Mouse (Mus musculus) inflammation-experienced regulatory T-cells, adult 16 weeks (primary cell): ENCODE data around the gene Repin1. TPM values are rescaled to one million over a fixed set of nuclear protein-coding genes. Genes with fewer than 3 reads are reported as not detected.

Source experiments
- polyA plus RNA-seq: library from polyadenylated mRNA; unstranded; fragments of 100-300 nt; shearing (Covaris generic); gene quantifications from one replicate; pipeline ENCODE4 v1.2.1, GENCODE M21; 2017

The Repin1 gene
- 8.3 TPM for polyA plus RNA-seq

GRCm38 (mm10) chr6:48593158-48594042 lies at the start of gene Repin1, which contains the start of gene Gm44965:
Gene Repin1, plus strand, starts transcription at chr6:48593883.
Gene Gm44965, plus strand, starts transcription at chr6:48593941.

GRCm38 (mm10) chr6:48554280-48555103 lies 39.2 kb upstream of the Repin1 start, which contains the start of gene Lrrc61:
Gene Lrrc61, plus strand, starts transcription at chr6:48554796.

DNA sequence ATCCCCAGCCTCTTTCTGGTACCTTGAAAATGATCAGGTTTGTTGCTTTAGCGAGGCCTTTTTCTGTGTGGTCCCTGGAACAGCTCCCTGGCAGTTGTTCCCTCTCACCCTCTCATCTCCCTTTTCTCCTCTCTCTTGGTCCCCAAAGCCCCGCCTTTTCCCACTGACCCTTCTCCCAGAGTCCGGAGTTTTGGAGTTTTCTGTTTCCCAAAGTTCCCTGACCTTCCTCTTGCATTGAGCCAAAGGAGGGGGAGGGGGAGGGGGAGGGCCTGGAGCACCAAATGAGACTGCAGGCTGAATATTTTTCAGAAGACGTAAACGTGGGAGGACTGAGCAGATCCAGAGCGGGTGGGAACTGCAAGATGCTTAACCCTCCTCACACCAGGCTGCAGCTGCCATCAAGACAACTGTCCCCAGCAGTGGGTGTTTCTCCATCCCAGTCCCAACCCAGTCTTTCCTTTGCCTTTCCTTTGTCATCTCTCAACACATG lies 21.1 kb upstream of the Repin1 start, which contains the start of gene Rarres2:
Gene Rarres2 (minus strand): TSS at position 218 of the 490 bp plus-strand sequence.

DNA sequence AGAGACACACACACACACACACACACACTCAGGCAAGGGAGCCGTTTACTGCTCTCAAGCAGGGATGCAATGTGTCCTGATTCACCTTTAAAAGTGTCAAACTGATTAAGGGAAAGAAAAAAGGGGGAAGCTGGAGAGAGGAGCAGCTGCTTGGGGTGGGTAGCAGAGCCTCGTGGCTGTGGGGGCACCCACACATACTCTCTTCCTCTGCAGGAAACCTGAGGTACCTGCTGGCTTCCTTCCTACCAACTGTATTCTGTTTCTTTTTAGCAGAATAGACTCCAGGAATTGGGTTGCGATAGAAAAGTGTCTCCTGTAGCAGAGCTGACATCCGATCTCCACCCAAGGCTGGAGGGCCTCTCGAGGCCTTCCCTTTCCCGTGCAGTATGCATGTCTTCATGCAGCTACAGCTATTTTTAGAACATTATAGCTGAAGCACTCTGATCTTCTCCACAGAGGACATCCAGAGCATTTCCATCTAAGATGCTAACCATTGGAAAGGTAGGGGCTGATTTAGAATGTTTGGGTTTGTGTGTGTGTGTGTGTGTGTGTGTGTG lies 4.4 kb upstream of the Repin1 start, which contains the start of gene Gm45021:
Gene Gm45021 (plus strand): TSS at position 417 of the 557 bp plus-strand sequence.

DNA sequence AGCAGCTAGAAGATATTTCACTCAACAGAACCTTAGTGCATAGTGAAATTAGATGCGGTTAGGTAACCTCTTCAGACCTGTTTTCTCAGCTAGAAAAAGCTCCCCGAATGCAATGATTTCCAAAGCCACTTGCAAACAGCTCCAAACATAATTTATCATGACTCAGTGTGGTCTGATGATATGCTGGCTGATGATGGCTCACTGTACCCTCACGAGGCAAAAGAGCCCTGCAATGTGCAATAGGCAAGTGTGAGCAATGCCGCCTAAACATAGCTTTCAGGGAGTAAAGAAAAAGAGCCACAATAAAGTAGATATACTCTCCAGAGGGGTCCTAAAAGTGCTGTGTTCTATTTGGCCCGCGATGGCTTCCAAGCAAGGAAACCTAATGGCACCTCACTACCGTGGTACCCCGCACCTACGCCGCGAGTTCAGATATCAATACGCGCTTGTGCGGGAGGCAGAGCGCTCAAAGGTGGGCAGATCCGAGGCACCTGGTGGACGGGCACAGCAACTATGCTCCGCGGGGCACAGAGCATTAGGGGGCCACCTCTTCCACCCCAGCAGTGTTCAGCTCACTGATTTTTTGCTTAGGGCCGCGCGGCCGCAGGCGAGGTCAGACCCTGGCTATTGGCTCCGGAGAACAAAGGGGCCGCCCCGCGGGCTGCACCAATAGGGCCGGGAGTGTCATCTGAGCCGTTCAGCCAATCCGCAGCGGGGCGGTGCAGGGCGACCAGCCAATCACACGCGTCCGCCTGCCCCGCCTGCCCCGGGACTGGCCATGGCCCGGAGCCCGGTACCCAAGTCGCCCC lies 7.8 kb downstream of the Repin1 start, which contains the start of gene Zfp775:
Gene Zfp775 (plus strand): TSS at position 793 of the 809 bp plus-strand sequence.

DNA sequence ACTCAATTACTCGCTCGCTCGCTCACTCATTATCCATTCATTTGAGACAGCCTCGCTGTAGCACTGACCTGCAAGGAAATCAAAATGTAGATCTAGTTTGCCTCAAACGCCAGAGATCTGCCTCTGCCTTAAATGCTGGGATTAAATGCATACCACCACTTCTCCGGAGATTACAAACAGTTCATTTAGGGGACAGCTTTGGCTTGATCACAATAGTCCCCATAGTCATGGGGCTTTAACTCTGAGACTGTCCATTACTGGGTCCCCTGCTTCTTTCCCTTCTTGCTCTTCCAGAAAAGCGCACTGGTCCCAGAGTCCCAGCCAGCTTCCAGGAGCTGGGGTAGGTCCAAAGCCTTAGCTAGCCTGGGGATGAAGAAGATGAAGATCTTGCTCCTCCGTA lies 32.8 kb downstream of the Repin1 start, which contains the start of gene AI854703:
Gene AI854703 (plus strand): TSS at position 301 of the 400 bp plus-strand sequence.

DNA sequence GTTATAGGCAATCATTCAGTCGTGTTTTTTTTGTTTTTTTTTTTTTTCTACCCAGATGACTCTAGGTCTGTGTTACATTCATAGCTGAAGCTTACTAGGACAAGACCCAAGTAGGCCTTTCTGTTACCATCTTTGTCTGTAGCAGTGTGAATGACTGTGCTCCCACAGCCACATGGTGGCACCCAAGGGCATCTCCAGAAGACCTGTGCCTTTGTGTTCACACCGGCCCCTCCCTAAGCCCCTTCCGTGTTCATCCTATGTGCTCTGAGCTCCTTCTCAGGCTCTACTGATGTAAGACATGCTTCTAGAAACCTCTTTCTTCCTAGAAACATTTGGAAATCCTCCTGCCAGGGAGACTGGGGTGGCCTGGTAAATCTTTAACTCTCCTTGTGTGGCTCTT lies 53.3 kb downstream of the Repin1 start, which contains the start of gene Gimap8:
Gene Gimap8 (plus strand): TSS at position 240 of the 400 bp plus-strand sequence.

Other genes starting within 250 kb of the Repin1 start
- 40.6 TPM for gene Krba1, start 198.3 kb upstream of the Repin1 start, polyA plus RNA-seq
- gene Zfp467, start 148.1 kb upstream of the Repin1 start, polyA plus RNA-seq, result 17.7 TPM
- gene Sspo, start 145.7 kb upstream of the Repin1 start, polyA plus RNA-seq, result 0.18 TPM
- 0.60 TPM for gene Atp6v0e2, start 56.3 kb upstream of the Repin1 start, polyA plus RNA-seq
- gene Lrrc61, start 39.1 kb upstream of the Repin1 start, polyA plus RNA-seq, result 58.6 TPM
- 0.32 TPM for gene Rarres2, start 21.1 kb upstream of the Repin1 start, polyA plus RNA-seq
- gene Gm45021, start 4.3 kb upstream of the Repin1 start, polyA plus RNA-seq, result not detected
- gene Gm44965, start 58 bp downstream of the Repin1 start, polyA plus RNA-seq, result not detected
- gene Zfp775, start 8.2 kb downstream of the Repin1 start, polyA plus RNA-seq, result 4.0 TPM
- gene AI854703, start 32.9 kb downstream of the Repin1 start, polyA plus RNA-seq, result 4.7 TPM
- gene Gimap8, start 53.4 kb downstream of the Repin1 start, polyA plus RNA-seq, result 221 TPM
- gene Gimap9, start 82.2 kb downstream of the Repin1 start, polyA plus RNA-seq, result 328 TPM
- 1,649 TPM for gene Gimap4, start 90.7 kb downstream of the Repin1 start, polyA plus RNA-seq
- 1,052 TPM for gene Gimap6, start 114.3 kb downstream of the Repin1 start, polyA plus RNA-seq
- 35.7 TPM for gene Gm28053, start 124.7 kb downstream of the Repin1 start, polyA plus RNA-seq
- gene Gimap7, start 124.7 kb downstream of the Repin1 start, polyA plus RNA-seq, result 547 TPM
- 363 TPM for gene Gimap1, start 145.2 kb downstream of the Repin1 start, polyA plus RNA-seq
- 234 TPM for gene Gimap5, start 152.3 kb downstream of the Repin1 start, polyA plus RNA-seq
- 2,400 TPM for gene Gimap3, start 177.0 kb downstream of the Repin1 start, polyA plus RNA-seq
- 10.3 TPM for gene Tmem176a, start 247.0 kb downstream of the Repin1 start, polyA plus RNA-seq
- gene Tmem176b, start 247.6 kb downstream of the Repin1 start, polyA plus RNA-seq, result 15.7 TPM